In the genomic region with DNA sequence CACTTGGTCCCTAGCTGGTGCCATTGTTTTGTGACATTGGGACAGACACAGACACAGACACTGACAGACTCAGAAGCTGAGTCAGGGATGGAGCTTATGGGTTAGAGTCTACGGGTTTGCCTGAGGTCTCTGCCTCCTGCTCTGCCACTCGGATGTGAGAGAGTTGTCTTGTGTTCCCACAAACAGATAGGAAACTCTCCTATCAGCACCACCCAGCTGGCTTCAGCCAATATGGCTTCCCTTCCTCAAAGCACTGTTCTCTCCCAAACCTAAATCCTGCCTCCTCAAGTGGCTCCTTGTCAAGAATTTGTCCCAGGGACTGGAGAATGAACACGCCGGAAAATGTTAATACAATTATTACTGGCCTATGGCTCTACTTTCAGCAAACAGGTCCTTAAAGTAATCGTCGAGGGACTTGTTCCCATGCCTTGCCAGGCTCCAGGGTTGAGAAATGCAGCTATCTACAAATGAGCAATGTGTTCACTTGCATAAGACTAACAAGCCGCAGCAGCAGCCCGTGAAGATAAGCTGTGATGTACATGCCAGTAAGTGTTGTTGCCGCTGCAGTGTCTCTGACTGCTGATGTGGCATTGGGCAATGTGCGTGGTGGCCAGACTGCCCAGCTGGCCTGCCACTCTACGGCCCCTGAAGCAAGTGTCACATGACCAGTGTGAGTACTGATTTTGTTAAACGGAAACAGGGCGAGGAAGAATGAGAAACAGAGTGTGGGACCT, we compare ENCODE assay signal across 10 mouse cellular contexts. TPM values are rescaled to one million over a fixed set of nuclear protein-coding genes. Genes with fewer than 3 reads are reported as not detected.
DNase-seq lines count a peak whose midpoint lies in the region; ATAC-seq lines count a peak whose summit lies in the region.
"Had no signal": no experiment of that assay in that cellular context is flagged by ENCODE, and none has a peak within 500 bp of the region (broad histone marks: within the 10 kb centered on the region; RNA-seq: fewer than 3 reads in every experiment).

No protein-coding gene starts in this region.

- H3K9ac ChIP-seq in heart, embryonic 11.5 days (ENCODE audit: low read depth, low read length), result no peak overlapping the region
- no peak overlapping the region for H3K9ac ChIP-seq in heart, embryonic 15.5 days
- H3K9ac ChIP-seq: embryonic facial prominence, embryonic 15.5 days; hindbrain, embryonic 13.5 days had no signal

- no peak overlapping the region for H3K4me3 ChIP-seq in heart, embryonic 11.5 days (ENCODE audit: low read depth, low read length)
- H3K4me3 ChIP-seq in heart, embryonic 15.5 days, result no peak overlapping the region
- H3K4me3 ChIP-seq: embryonic facial prominence, embryonic 15.5 days; hindbrain, embryonic 13.5 days had no signal

- no peaks in the 10 kb centered on the region for H3K9me3 ChIP-seq in heart, embryonic 11.5 days (replicated peaks; ENCODE audit: control insufficient read depth, low read length)
- no peaks in the 10 kb centered on the region for H3K9me3 ChIP-seq in heart, embryonic 15.5 days (replicated peaks)
- H3K9me3 ChIP-seq: embryonic facial prominence, embryonic 15.5 days; hindbrain, embryonic 13.5 days had no signal

- peak; percentile 64 to 77 for DNase-seq in heart, adult 18-20 months
- peak; percentile 57 for DNase-seq in MEL-GATA-1-ER (ENCODE audit: extremely low read depth, low read depth)
- DNase-seq in lung, postnatal 10 days, result peak; percentile 57
- DNase-seq in cerebellum, adult 9-10 months, result no peak
- DNase-seq in cerebellum, adult 11-12 months, result no peak
- no peak for DNase-seq in kidney, postnatal 14 days

- H3K4me2 ChIP-seq in heart, embryonic 11.5 days, result no peak overlapping the region
- H3K4me2 ChIP-seq in heart, embryonic 15.5 days, result no peak overlapping the region
- H3K4me2 ChIP-seq: embryonic facial prominence, embryonic 15.5 days; hindbrain, embryonic 13.5 days had no signal

- H3K4me1 ChIP-seq in heart, embryonic 11.5 days (ENCODE audit: control insufficient read depth, insufficient read depth, low read length), result peaks cover 24% of the 10 kb centered on the region
- peaks cover 35% of the 10 kb centered on the region for H3K4me1 ChIP-seq in heart, embryonic 15.5 days (replicated peaks)

- WGBS in heart, embryonic 11.5 days (ENCODE audit: insufficient replicate concordance), result 38% methylated on average over 13 of the region's 13 CpGs
- WGBS in heart, embryonic 15.5 days, result 31% methylated on average over 13 of the region's 13 CpGs

- H3K27me3 ChIP-seq in heart, embryonic 11.5 days (ENCODE audit: control insufficient read depth, insufficient read depth, low read length), result no peaks in the 10 kb centered on the region
- H3K27me3 ChIP-seq in heart, embryonic 15.5 days, result no peaks in the 10 kb centered on the region
- H3K27me3 ChIP-seq: embryonic facial prominence, embryonic 15.5 days; hindbrain, embryonic 13.5 days had no signal

- no peaks in the 10 kb centered on the region for H3K36me3 ChIP-seq in heart, embryonic 11.5 days (ENCODE audit: control insufficient read depth, insufficient read depth, low read length)
- no peaks in the 10 kb centered on the region for H3K36me3 ChIP-seq in heart, embryonic 15.5 days
- H3K36me3 ChIP-seq: embryonic facial prominence, embryonic 15.5 days; hindbrain, embryonic 13.5 days had no signal

- H3K27ac ChIP-seq in heart, embryonic 11.5 days (ENCODE audit: low read depth, low read length), result no peak overlapping the region; the same call in 1 of the 2 replicates
- H3K27ac ChIP-seq in heart, embryonic 15.5 days, result peak overlapping the region; percentile 71
- H3K27ac ChIP-seq: embryonic facial prominence, embryonic 15.5 days; hindbrain, embryonic 13.5 days had no signal

- no peak for ATAC-seq in heart, embryonic 11.5 days (replicated peaks; ENCODE audit: insufficient number of reproducible peaks, low FRiP score, low TSS enrichment)
- ATAC-seq in heart, embryonic 15.5 days (replicated peaks; ENCODE audit: insufficient number of reproducible peaks, insufficient read depth, low FRiP score, low read depth), result no peak

RNA-seq across cellular contexts. Expression of gene Rfx8, which starts 33.6 kb away (rescaled TPM):
- under 1 TPM; 0.20 to 0.31 TPM for total RNA-seq in heart, adult 18-20 months (2021)
- polyA plus RNA-seq in heart, embryonic 11.5 days (2014; fragmentation: Nextera tagmentation; extraction: Ambion mirVana), result 0.74 and 1.5 TPM in 2 replicates
- polyA plus RNA-seq in heart, embryonic 15.5 days (2015; fragmentation: Nextera tagmentation; extraction: Ambion mirVana), result 0.43 and 0.70 TPM in 2 replicates

RNA-seq across cellular contexts. Expression of gene Gm3646, which starts 50.7 kb away (rescaled TPM):
- total RNA-seq in heart, adult 18-20 months (2021), result 10 to 100 TPM in 1 of 2 experiments, 1 to 10 TPM in 1; 7.6 to 11.1 TPM
- 1.1 and 1.3 TPM in 2 replicates for polyA plus RNA-seq in heart, embryonic 11.5 days (2014; fragmentation: Nextera tagmentation; extraction: Ambion mirVana)
- polyA plus RNA-seq in heart, embryonic 15.5 days (2015; fragmentation: Nextera tagmentation; extraction: Ambion mirVana), result 3.5 and 3.6 TPM in 2 replicates
- polyA plus RNA-seq: embryonic facial prominence, embryonic 15.5 days; hindbrain, embryonic 13.5 days had no signal

Comparison
In these comparisons a context has a peak if more than half of its experiments do, and no peak if none do; other contexts are left out.
1. DNase-seq: peak in heart, adult 18-20 months (2 of 2), MEL-GATA-1-ER (single experiment) and lung, postnatal 10 days (single experiment); none in cerebellum, adult 9-10 months (single experiment), cerebellum, adult 11-12 months (single experiment) and kidney, postnatal 14 days (single experiment).